Mouse (Mus musculus): ENCODE data around the gene Mbnl2. TPM values are rescaled to one million over a fixed set of nuclear protein-coding genes. Genes with fewer than 3 reads are reported as not detected.

The Mbnl2 gene
- polyA plus RNA-seq, 1 experiment from 2014 or later = 35.1 TPM

DNA sequence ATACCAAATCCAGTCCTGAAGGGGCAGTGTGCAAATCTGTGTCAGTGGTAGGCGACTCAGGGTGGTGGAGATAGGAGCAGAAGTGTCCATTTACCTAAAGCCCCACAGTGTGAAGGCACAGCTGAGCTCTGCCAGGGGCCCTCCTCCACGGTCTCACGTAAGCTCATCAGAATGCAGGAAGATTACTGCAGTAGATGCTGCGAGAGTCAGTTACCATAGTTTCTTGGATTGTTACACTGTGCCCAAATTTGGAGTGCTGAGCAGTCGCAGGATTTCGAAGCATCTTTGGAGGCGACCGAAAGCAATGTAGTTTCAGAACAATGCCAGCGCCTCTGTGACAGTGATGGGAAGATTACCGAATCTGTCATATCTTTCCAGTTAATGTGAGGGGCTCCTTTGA is 116.2 kb downstream of the Mbnl2 start:
- Histone ChIP-seq H3K4me1 (peaks cover 11% of the 10 kb centered on the region; the same call in 1 of the 2 replicates), H3K36me3 (peaks cover 10% of the 10 kb centered on the region; the same call in 1 of the 2 replicates), H3K4me3 (no peak overlapping the region), H3K9me3 (no peaks in the 10 kb centered on the region), H3K4me2 (replicated peaks) (no peak overlapping the region), H3K9ac (no peak overlapping the region), H3K27ac (no peak overlapping the region), H3K27me3 (replicated peaks) (no peaks in the 10 kb centered on the region)
- WGBS = 91% methylated on average over 10 of the region's 10 CpGs
- ATAC-seq (ENCODE audit: low FRiP score, low read depth) = no peak

- Histone ChIP-seq H3K27me3 (replicated peaks) (no peaks in the 10 kb centered on the region), H3K4me1 (peaks cover 11% of the 10 kb centered on the region; the same call in 1 of the 2 replicates), H3K4me3 (no peak overlapping the region), H3K4me2 (replicated peaks) (no peak overlapping the region), H3K9ac (no peak overlapping the region), H3K36me3 (peaks cover 10% of the 10 kb centered on the region; the same call in 1 of the 2 replicates), H3K9me3 (no peaks in the 10 kb centered on the region), H3K27ac (no peak overlapping the region)
- 92% methylated on average over 9 of the region's 9 CpGs for WGBS
- ATAC-seq (ENCODE audit: low FRiP score, low read depth) = no peak
These were observed 117.0 kb downstream of the Mbnl2 start for GRCm38 (mm10) chr14:120392441-120392840.

DNA sequence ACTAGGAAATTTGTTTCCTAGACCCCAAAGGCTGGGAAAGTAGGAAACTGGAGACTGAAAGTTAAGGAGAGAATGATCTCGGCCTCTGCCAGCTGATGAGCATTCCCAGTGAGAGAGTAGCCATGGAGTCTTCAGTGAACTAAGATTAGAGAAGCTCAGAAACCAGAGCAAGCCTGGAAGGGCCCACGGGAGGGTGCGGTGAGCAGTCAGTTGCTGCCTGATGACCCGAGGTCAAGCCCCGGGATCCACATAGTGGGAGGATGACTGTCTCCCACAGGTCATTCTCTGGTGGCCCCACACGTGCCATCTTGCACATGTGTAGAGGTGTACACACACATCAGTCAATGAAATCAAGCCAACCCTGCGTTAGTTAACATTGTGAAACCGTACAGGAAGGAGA is 118.0 kb downstream of the Mbnl2 start:
- 84% methylated on average over 8 of the region's 8 CpGs for WGBS
- Histone ChIP-seq H3K9ac (no peak overlapping the region), H3K4me3 (no peak overlapping the region), H3K4me2 (replicated peaks) (no peak overlapping the region), H3K27ac (no peak overlapping the region), H3K9me3 (no peaks in the 10 kb centered on the region), H3K36me3 (peaks cover 10% of the 10 kb centered on the region; the same call in 1 of the 2 replicates), H3K4me1 (peaks cover 11% of the 10 kb centered on the region; the same call in 1 of the 2 replicates), H3K27me3 (replicated peaks) (no peaks in the 10 kb centered on the region)
- no peak for ATAC-seq (ENCODE audit: low FRiP score, low read depth)

DNA sequence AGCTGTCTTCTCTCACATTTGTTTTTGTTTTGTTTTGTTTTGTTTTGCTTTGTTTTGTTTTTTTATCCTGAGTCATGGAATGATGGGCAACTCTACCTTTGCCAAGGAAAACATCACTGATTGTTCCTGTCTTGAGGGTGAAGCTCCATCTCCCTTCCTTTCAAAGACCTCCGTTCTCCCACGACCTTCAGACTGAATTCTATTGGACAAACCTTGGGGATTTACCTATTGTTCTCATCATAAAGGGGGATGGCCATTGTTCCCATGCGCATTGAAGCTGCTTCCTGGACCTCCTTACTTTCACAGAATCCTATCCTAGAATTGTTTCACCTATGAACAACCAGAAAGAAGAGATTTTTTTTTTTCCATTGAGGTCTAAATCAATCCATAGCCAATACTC is 118.7 kb downstream of the Mbnl2 start:
- 64% methylated on average over 3 of the region's 3 CpGs for WGBS
- Histone ChIP-seq H3K27ac (no peak overlapping the region), H3K36me3 (peaks cover 10% of the 10 kb centered on the region; the same call in 1 of the 2 replicates), H3K9me3 (no peaks in the 10 kb centered on the region), H3K4me2 (replicated peaks) (no peak overlapping the region), H3K4me1 (peaks cover 5% of the 10 kb centered on the region; the same call in 1 of the 2 replicates), H3K4me3 (no peak overlapping the region), H3K9ac (no peak overlapping the region), H3K27me3 (replicated peaks) (no peaks in the 10 kb centered on the region)
- no peak for ATAC-seq (ENCODE audit: low FRiP score, low read depth)

GRCm38 (mm10) chr14:120394827-120395226 is 119.4 kb downstream of the Mbnl2 start:
- ATAC-seq (ENCODE audit: low FRiP score, low read depth) = no peak
- Histone ChIP-seq H3K27me3 (replicated peaks) (no peaks in the 10 kb centered on the region), H3K4me2 (replicated peaks) (no peak overlapping the region), H3K36me3 (peaks cover 7% of the 10 kb centered on the region; the same call in 1 of the 2 replicates), H3K27ac (no peak overlapping the region), H3K9me3 (no peaks in the 10 kb centered on the region), H3K4me1 (no peaks in the 10 kb centered on the region), H3K9ac (no peak overlapping the region), H3K4me3 (no peak overlapping the region)
- 81% methylated on average over 3 of the region's 3 CpGs for WGBS

- Histone ChIP-seq H3K9me3 (no peaks in the 10 kb centered on the region), H3K27ac (no peak overlapping the region), H3K4me2 (replicated peaks) (no peak overlapping the region), H3K4me3 (no peak overlapping the region), H3K27me3 (replicated peaks) (no peaks in the 10 kb centered on the region), H3K4me1 (no peaks in the 10 kb centered on the region), H3K36me3 (0 out of 2 replicates have a peak, but pooled peaks cover under 1% of the 10 kb centered on the region), H3K9ac (no peak overlapping the region)
- WGBS = 89% methylated on average over 9 of the region's 9 CpGs
- ATAC-seq (ENCODE audit: low FRiP score, low read depth) = no peak
These were observed 120.0 kb downstream of the Mbnl2 start for GRCm38 (mm10) chr14:120395501-120395900.

- no peak overlapping the region for H3K4me3 ChIP-seq
- ATAC-seq (ENCODE audit: low FRiP score, low read depth) = peak; percentile 96
- H3K4me2 ChIP-seq (replicated peaks) = no peak overlapping the region
- H3K27me3 ChIP-seq (replicated peaks) = no peaks in the 10 kb centered on the region
- peaks cover 8% of the 10 kb centered on the region; the same call in 1 of the 2 replicates for H3K36me3 ChIP-seq
- no peak overlapping the region for H3K27ac ChIP-seq
- H3K9me3 ChIP-seq = no peaks in the 10 kb centered on the region
- 52% methylated on average over 10 of the region's 10 CpGs for WGBS
- H3K4me1 ChIP-seq = no peaks in the 10 kb centered on the region
- H3K9ac ChIP-seq = no peak overlapping the region
These were observed 122.6 kb downstream of the Mbnl2 start for GRCm38 (mm10) chr14:120397871-120398647.

DNA sequence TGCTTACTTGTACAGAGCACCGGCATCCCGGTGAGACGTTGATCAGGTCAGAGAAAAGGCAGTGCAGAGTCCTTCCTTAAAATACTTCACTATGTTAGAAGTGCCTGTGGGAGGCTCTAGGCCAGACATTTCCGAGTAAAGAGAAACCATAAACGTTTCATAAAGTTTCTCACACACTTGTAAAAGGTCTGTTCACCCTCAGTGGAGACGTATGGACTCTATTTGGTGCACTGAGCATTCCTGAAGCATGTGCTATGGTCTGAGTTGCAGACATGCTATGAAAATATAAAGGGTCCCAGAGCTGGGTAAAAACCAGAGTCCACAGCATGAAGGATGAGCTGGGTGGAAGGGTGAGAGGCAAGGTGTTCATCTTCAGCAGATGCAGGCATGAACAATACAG is 124.1 kb downstream of the Mbnl2 start:
- no peaks in the 10 kb centered on the region for H3K27me3 ChIP-seq (replicated peaks)
- no peaks in the 10 kb centered on the region for H3K4me1 ChIP-seq
- H3K4me3 ChIP-seq = no peak overlapping the region
- no peak overlapping the region for H3K27ac ChIP-seq
- ATAC-seq (ENCODE audit: low FRiP score, low read depth) = no peak
- H3K4me2 ChIP-seq (replicated peaks) = no peak overlapping the region
- peaks cover 8% of the 10 kb centered on the region; the same call in 1 of the 2 replicates for H3K36me3 ChIP-seq
- no peaks in the 10 kb centered on the region for H3K9me3 ChIP-seq
- H3K9ac ChIP-seq = no peak overlapping the region
- WGBS = 86% methylated on average over 6 of the region's 6 CpGs

DNA sequence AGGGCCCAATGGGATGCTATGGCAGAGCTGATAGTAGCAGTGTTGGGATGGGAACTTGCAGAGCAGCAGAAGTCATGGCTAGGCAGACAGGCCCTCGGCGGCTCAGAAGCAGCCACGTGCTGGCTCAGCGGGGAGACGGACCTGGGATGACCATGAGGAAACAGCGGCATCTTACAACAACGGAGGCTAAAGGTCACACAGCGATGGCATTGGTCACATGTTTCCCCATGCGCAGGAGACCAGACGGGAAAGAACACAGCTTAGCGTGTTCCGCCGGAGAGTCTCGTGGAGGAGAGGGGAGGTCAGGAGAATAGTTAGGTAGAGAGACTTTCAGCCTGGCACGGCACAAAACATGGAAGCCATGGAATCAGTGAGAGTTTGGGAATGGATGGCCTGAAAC is 125.7 kb downstream of the Mbnl2 start:
- Histone ChIP-seq H3K27me3 (replicated peaks) (no peaks in the 10 kb centered on the region), H3K27ac (no peak overlapping the region), H3K9me3 (no peaks in the 10 kb centered on the region), H3K36me3 (peaks cover 12% of the 10 kb centered on the region; the same call in 1 of the 2 replicates), H3K9ac (no peak overlapping the region), H3K4me1 (no peaks in the 10 kb centered on the region), H3K4me3 (no peak overlapping the region), H3K4me2 (replicated peaks) (no peak overlapping the region)
- 90% methylated on average over 15 of the region's 15 CpGs for WGBS
- no peak for ATAC-seq (ENCODE audit: low FRiP score, low read depth)

DNA sequence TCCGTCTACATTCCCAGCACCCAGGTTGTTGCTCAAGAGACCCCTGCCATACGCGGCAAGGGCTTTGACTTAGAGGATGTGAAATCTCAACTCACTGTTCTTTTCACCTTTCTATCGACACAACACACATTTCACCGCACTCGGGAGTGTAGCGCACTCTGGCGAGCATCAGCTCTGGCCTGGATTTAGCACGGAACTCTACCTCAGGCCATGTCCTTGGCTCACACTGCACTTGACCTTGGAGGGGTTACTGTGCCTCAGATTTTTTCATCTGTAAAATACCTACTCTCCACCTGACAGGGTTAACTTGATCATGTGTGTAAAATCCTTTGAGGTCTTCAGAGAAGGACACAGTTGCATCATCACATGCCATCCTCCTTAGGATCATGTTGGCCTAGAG is 127.2 kb downstream of the Mbnl2 start:
- Histone ChIP-seq H3K9ac (no peak overlapping the region), H3K9me3 (no peaks in the 10 kb centered on the region), H3K27me3 (replicated peaks) (no peaks in the 10 kb centered on the region), H3K27ac (no peak overlapping the region), H3K4me2 (replicated peaks) (no peak overlapping the region), H3K36me3 (peaks cover 12% of the 10 kb centered on the region; the same call in 1 of the 2 replicates), H3K4me1 (no peaks in the 10 kb centered on the region), H3K4me3 (no peak overlapping the region)
- ATAC-seq (ENCODE audit: low FRiP score, low read depth) = no peak
- WGBS = 93% methylated on average over 9 of the region's 9 CpGs

DNA sequence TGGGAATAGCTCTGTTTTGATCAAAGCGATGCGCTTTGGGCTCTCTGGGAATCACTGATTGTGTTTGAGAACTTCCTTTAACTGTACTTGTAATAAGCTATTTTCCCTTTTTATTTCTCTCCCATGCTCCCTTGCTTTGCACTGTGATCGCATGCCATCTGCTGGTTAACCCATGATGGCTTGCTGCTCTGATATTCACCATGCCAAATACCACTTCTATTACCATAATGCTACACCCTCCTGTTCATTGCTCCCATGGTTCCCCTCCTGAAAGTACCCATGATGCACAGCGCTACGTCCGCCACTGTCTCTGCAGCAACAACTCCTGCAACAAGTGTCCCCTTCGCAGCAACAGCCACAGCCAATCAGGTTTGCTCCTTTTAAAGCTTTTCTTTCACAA is 128.9 kb downstream of the Mbnl2 start:
- 96% methylated on average over 7 of the region's 7 CpGs for WGBS

DNA sequence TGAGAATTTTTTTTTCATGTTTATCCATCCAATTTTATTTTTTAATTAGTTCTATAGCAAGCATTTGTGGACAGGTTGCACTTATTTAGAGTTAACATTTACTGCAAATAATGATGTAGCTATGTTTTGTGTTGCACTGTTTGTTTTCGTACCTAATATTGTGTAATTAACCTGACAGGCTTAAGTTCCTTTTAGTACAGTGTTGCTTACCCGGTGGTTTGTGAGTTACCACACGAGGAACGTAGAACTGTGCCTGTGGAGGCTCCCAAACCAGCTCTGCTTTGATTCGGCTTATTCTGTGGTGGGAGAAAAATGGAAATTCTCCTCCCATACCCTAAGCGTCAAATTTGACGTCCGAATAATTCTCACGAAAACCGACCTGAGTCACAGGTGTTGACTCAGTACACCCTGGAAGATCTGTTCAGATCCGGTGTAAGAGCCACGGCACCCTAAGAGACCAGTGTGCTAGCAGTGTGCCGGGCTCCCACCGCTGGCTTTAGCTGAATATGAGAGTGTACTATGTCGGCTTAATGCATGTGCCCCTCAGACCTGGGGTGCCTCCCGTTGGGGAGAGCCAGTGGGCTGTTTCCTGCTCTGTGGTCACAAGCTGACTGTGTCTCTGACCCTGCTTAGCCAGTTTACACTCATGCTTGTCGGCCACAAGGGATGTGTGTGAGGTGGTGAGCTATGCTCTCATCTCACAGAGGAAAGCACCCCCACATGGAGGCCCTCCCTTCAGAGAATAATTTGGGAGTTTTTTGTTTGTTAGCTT is 129.5 kb downstream of the Mbnl2 start:
- 88% methylated on average over 17 of the region's 17 CpGs for WGBS
- H3K9ac ChIP-seq = no peak overlapping the region
- H3K4me2 ChIP-seq (replicated peaks) = no peak overlapping the region
- H3K27me3 ChIP-seq (replicated peaks) = no peaks in the 10 kb centered on the region
- H3K4me1 ChIP-seq = no peaks in the 10 kb centered on the region
- H3K4me3 ChIP-seq = no peak overlapping the region
- no peak for ATAC-seq (ENCODE audit: low FRiP score, low read depth)
- no peaks in the 10 kb centered on the region for H3K9me3 ChIP-seq
- no peak overlapping the region for H3K27ac ChIP-seq
- peaks cover 12% of the 10 kb centered on the region; the same call in 1 of the 2 replicates for H3K36me3 ChIP-seq

More for the DNA sequence above, 128.9 kb downstream of the Mbnl2 start:
- Histone ChIP-seq H3K27me3 (replicated peaks) (no peaks in the 10 kb centered on the region), H3K9me3 (no peaks in the 10 kb centered on the region), H3K4me2 (replicated peaks) (no peak overlapping the region), H3K9ac (no peak overlapping the region), H3K4me3 (no peak overlapping the region), H3K36me3 (peaks cover 12% of the 10 kb centered on the region; the same call in 1 of the 2 replicates), H3K27ac (no peak overlapping the region), H3K4me1 (no peaks in the 10 kb centered on the region)
- ATAC-seq (ENCODE audit: low FRiP score, low read depth) = no peak
